Mouse (Mus musculus) liver, adult 2 months (tissue): ENCODE measurements around the gene Mbl1.

Experiments used
- CTCF ChIP-seq: fragments of 200-500 bp; IDR thresholded peaks from 2 replicates; pipeline ENCODE4 v1.5.1; 2011; ENCODE audit warnings: low read depth, low read length, control low read depth
- POLR2A ChIP-seq: fragments of 200-500 bp; IDR thresholded peaks from 2 replicates; pipeline ENCODE4 v1.6.1; 2011; ENCODE audit warnings: low read length, control low read depth; ENCODE audit not compliant: insufficient read depth; ENCODE audit errors: extremely low read depth

DNA sequence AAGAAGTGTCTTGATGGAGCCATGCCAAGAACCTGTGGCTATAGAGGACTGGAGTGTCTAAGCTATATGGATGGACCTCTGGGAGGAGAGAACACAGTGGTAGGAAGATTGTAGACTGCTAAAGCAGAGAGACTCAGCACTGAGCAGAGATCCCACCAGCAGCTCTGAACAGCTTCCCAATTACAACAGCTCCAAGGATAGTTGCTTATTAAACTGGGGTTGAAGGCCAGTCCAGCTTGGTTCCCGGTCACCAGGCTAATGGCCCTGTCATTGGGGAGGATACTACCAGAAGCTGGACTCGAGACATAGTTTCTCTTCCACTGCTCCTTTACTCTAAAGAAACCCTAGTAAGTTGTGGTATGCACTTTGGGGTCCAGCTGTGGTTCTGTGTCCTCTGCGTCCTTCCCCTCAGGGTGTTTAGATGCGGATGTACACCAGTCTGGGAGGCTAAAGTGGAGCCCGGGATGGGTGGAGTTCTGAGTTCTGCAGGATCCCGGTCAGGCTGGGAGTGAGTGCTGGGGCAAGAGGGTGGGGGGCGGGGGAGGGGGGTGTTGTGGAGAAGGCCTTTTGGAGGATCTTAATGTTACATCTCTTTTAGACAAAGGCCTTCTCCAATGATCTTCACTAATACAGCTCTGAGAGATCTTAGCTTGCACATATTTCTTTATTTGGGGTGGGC lies at the start of gene Mbl1:
- no peak for TF ChIP-seq POLR2A
- TF ChIP-seq CTCF, result no peak
